Mouse (Mus musculus) C2C12 (cell line): ENCODE data around the gene Tnfrsf1a.

Experiments used
- CEBPB ChIP-seq: IDR thresholded peaks from one replicate; pipeline ENCODE4 v1.6.1; 2011; ENCODE audit warnings: low read depth, mild to moderate bottlenecking, control low read depth, moderate library complexity
- CTCF ChIP-seq: IDR thresholded peaks from one replicate; pipeline ENCODE4 v1.5.1; 2011; ENCODE audit not compliant: control insufficient read depth, insufficient read depth, insufficient read length
- FOSL1 ChIP-seq: IDR thresholded peaks from one replicate; pipeline ENCODE4 v1.8.0; 2011; ENCODE audit warnings: mild to moderate bottlenecking, low read length; ENCODE audit not compliant: poor library complexity, insufficient read depth, severe bottlenecking
- MAX ChIP-seq: IDR thresholded peaks from one replicate; pipeline ENCODE4 v1.6.1; 2011; ENCODE audit warnings: mild to moderate bottlenecking, control low read depth
- MYOD1 ChIP-seq: IDR thresholded peaks from one replicate; pipeline ENCODE4 v1.6.1; 2011; ENCODE audit warnings: low read depth; ENCODE audit not compliant: control insufficient read depth, insufficient read length

- no peak for TF ChIP-seq MAX
- no peak for TF ChIP-seq CTCF
- TF ChIP-seq MYOD1 = no peak
- TF ChIP-seq CEBPB = no peak
- TF ChIP-seq FOSL1 = no peak
Measured at GRCm38 (mm10) chr6:125348721-125349574, at the start of gene Tnfrsf1a.
